Mouse (Mus musculus): ENCODE measurements around the gene Fyttd1.
"Not testable (repeated sequence)": the region's sequence is repeated elsewhere in the genome, so short reads cannot be mapped to it uniquely, and the experiment has no call there.

The Fyttd1 gene

DNA sequence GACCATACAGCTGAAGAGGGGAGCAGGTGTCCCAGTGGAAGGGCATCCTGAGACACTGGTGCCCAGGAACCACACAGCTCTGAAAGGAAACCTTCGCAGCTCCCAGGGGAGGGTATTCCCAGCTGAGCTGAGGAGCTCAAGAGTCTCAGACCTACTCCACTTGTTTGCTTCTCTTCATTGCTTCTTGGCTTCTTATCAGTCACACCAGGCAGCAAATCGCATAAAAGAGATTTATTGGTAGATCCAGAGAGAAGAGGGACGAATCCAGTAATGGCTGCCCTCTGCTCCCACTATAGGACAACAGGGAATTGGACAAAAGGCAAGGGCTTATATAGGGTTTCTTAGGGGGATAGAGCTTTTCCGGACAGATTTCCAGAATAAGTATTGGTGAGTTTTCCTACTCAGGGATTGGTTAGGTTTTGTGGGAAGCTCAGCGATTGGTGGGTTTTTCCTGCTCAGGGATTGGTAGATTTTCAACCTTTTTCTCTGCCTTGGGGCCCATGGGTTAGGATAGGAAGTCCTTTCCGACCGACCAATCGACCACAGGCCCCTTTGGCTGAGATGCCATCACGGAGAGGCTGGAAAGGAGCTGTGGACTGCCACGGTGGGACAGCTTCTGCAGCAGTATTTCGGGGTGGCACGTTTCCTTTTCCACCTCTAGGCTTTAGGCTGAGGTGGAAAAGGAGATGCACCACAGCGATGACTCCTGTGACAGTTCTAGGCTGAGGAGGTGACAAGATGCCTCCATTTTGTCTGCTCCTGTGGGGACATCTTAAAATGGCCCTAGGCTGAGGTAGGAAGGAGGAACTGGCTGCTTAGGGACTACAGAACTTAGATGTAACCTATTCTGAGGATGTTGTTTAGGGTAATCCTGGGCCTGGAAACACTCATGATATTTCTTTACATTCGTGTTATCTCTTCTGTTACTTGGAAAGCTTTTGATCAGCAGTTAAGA, 1.9 kb downstream of the Fyttd1 start:
- DNase-seq (ENCODE audit: low spot score) = peak; percentile 39

DNA sequence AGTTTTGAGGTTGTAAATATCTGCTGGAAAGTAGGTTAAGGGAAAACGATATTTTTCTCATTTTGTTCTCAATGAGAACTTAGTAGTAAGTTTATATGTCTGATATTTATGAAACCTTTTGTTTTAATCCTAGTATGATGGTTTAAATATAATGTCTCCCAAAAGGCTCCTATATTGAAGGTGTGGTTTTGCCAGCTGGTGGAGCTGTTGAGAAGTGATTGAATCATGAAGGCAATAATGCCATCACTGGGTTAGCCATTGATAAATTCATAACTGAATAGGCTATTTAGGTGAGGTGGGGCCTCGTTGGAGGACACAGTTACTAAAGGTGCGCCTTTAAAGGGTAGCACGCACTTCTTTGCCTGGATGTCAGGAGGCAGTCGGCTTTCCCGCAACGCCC, 4.2 kb downstream of the Fyttd1 start:
- DNase-seq (ENCODE audit: low spot score) = no peak

DNA sequence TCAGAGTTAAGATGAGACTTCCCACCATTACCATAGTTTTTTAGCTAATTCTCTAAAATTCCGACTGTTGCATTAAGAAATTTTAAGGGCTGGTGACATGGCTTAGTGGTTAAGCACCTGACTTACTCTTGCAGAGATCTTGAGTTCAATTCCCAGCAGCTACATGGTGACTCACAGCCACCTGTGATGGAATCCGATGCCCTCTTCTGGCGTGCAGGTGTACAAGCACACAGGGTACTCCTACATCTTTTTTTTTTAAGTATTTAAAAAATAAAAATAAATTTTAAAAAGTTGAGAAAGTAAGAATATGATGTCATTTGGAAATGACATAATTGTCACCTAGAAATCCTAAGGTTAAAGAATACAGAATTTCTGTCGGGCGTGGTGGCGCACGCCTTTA, 10.7 kb downstream of the Fyttd1 start:
- DNase-seq (ENCODE audit: low spot score) = no peak

DNA sequence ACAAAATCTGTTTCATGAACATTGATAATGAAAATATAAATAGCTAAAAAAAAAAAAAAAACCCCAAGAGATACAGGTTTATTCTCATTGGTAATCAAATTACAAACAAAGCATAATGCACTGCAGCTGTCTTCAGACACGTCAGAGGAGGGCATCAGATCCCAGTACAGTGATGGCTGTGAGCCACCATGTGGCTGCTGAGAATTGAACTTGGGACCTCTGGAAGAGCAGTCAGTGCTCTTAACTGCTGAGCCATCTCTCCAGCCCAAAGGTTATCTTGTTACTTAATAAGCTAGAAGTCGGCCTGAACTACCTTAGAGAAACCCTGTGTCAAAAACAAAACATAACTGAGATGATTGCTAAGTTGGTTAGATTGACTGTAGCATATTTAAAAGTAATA, 12.6 kb downstream of the Fyttd1 start:
- DNase-seq (ENCODE audit: low spot score) = no peak

DNA sequence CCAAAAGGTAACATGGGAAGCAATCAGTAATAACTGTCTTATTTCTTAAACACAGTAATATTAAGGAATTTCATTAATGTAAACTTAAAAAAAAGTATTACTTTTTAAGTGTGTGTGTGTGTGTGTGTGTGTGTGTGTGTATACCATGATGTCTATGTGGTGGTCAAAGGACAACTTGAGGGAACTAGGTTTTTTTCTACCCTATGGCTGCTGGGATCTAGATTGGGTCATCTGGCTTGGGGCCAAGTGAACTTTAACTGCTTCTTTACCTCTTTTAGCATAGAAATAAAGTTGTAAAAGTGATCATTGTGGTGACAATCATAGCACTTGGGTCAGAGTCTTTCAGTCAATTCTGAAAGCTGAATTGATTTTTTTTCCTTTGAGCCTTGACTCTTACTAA, 18.8 kb downstream of the Fyttd1 start:
- DNase-seq (ENCODE audit: low spot score) = no peak

DNA sequence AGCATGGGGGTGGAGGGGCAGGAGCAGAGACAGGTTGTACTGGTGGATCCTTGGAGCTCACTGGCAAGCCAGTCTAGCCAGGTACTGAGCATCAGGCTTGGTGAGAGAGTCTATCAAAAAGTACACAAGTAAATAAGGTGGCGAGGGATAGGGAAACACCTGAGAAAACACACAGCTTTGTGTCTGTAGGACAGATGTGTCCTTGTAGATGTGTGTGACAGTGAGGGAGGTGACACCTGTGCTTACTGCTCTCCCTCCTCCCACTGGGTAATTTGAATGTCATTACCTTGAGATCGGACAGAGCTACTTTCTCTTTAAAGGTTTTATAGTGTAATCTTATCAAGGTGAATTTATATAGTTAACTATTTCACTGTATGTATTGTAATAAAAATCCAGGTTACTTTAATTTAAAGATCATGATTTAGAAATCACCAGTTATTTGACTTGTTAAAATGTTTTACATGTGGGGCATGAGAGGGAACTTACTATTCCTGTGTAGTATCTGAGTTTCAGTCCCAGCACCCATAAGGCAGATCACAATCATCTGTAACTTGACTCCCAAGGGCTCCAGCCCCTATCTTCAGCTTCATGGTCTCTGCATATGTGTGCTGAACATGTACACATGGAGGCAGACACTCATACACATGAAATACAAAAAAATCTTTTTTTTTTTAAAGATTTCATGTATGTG, 24.2 kb downstream of the Fyttd1 start:
- DNase-seq (ENCODE audit: low spot score) = no peak

- no peak for DNase-seq (ENCODE audit: low spot score)
Observed at GRCm38 (mm10) chr16:32902051-32902428, 24.7 kb downstream of the Fyttd1 start.

DNA sequence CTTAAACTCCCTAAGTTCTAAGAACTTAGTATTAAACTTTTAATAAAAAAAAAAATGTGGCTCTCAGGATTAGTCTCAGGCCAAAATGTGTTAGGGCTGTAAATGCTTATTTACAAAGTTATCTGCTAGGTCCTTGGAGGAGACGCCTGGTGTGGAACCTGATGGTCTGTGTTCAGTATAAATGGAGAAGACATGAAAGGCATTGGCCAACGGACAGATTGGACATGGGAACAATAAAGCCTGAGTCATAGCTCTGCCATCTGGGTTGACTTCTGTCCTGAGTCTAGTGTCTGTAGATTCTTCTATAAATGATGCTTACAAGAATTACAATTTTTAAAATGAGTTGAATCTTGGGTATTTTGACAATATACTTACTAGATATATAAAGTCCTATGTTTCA, 28.9 kb downstream of the Fyttd1 start:
- DNase-seq (ENCODE audit: low spot score) = peak; percentile 36

- DNase-seq (ENCODE audit: low spot score) = peak; percentile 84
Observed at GRCm38 (mm10) chr16:32906727-32907126, 29.4 kb downstream of the Fyttd1 start.

DNA sequence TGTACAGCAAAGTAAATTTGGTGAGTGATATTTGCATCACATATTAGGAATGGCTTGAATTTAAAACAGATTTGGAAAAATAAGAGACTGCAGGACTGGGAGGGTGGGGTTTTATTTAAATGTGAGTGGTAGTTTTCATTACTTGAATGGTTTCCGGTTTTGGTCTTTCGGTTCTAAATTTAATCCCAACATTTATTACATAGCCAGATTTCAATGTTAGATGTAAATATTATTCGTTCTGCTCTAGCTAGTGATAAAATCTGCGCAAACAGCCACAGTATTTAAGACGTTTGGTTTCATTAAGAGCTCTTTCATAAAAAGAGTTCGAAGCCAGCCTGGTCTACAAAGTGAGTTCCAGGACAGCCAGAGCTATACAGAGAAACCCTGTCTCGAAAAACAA, 35.9 kb downstream of the Fyttd1 start:
- DNase-seq (ENCODE audit: low spot score) = no peak

- DNase-seq (ENCODE audit: low spot score) = peak; percentile 96
Observed at GRCm38 (mm10) chr16:32913937-32914881, 36.9 kb downstream of the Fyttd1 start, which contains the start of gene Lrch3. TSS of gene Lrch3 (plus strand) at chr16:32914100.

DNA sequence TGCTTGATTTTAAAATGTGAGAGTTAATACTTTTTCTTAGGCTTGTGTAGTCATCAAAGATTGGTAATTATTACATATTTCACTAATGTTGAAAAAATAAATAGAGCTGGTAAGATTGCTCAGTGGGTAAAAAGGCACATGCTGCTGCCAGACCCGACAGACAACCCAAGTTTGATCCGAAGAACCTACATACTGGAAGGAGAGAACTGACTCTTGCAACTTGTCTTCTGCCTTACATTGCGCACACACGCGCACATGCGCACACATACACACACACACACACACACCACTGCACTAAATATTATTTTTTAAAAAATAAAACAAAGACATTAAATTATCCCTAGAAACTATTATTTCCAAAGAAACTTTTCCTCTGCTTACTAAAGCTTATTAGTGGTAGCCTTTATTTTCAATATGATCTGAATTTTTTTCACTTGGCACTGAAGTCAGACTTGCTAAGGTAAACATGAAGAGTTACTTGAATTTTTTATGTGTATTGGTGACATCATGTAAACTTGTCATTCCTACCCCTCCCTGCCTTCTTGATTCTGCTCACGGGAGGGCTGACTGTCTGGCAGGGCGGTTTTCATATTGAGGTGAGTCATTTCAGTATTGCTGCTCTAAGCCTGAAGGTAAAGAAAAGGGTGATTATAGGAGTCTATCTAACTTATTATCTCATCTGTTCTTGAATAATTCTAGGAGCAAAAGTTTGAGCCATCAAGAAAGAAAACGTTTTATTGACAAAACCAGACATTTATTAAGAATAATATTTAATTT, 38.2 kb downstream of the Fyttd1 start:
- DNase-seq (ENCODE audit: low spot score) = peak; percentile 59

DNA sequence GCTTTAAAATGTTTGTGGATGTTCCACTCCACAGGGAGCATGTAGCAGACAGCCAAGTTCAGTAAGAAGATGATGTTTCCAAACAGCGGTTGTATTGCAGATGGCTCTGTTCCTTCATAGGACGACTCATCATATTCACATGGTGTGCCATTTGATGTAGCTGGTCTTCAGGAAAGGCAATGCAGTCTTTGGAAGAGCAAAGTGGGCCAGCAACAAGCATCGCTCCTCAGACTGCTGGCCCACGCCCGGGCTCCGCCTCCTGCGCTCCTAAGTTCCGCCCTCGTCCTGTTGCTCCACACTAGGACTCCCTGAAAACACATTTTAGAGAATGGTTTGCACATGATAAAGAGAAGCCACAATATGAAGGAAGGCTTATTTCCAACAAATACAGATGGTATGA, 49.3 kb downstream of the Fyttd1 start:
- DNase-seq (ENCODE audit: low spot score) = not testable (repeated sequence)

GRCm38 (mm10) chr16:32927044-32927443, 49.7 kb downstream of the Fyttd1 start:
- no peak for DNase-seq (ENCODE audit: low spot score)

GRCm38 (mm10) chr16:32929918-32930317, 52.6 kb downstream of the Fyttd1 start:
- DNase-seq (ENCODE audit: low spot score) = no peak

DNA sequence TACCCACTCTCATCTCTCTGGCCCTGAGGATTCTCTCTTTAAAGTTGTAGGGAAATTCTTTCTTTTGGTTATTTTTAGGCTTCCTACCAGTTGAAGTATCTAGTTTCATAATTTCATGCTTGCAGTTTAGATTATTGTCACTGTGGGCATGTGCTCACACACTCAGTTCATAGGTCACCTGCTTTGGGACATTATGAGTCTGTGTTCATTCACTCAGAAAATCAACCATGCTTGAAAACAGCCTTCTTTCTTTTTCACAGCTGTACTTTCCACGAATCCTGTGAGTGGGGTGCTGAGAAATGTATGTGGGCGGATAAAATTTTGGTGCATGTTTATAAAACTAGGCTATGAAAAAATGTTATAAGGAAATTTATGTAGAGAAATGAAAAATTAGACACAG, 57.2 kb downstream of the Fyttd1 start:
- peak; percentile 63 for DNase-seq (ENCODE audit: low spot score)

- no peak for DNase-seq (ENCODE audit: low spot score)
Observed at GRCm38 (mm10) chr16:32935088-32935487, 57.8 kb downstream of the Fyttd1 start.

DNA sequence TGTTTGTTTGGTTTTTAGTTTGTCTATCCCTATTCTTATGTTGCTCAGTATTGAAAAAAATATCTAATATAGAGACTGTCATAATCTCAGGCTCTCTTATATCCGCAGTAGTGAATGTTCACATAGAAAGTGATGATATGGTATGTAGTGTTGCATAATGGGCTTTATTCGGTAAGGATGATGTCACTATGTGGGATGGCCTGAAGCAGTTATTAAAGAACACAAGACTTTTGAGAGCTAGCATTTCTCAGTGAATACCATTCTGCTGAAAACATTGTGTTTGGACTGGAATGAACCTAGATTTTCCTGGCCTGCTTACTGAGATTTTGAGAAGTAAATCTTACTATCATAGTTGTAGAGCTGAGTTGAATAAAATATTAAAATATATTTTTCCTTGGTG, 60.1 kb downstream of the Fyttd1 start:
- peak; percentile 54 for DNase-seq (ENCODE audit: low spot score)

DNA sequence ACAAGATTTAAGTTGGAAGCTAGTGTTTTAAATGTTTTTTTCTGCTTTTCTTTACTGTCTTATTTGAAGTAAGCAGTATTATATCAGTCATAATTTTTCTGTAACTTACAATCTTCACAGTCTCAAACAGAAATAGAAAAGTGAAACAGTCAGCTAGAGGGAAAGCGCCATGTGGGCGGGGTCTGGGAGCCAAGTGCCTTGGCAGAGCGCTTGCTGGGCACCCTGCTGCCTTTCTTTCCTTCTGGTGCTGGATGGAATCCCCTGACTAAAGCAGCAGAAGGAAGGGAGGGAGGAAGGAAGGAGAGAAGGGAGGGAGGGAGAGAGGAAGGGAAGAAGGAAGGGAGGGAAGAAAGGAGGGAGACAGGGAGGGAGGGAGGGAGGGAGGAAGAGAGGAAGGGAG, 62.0 kb downstream of the Fyttd1 start:
- DNase-seq (ENCODE audit: low spot score) = peak; percentile 72

GRCm38 (mm10) chr16:32939716-32940115, 62.4 kb downstream of the Fyttd1 start:
- DNase-seq (ENCODE audit: low spot score) = peak; percentile 85

DNA sequence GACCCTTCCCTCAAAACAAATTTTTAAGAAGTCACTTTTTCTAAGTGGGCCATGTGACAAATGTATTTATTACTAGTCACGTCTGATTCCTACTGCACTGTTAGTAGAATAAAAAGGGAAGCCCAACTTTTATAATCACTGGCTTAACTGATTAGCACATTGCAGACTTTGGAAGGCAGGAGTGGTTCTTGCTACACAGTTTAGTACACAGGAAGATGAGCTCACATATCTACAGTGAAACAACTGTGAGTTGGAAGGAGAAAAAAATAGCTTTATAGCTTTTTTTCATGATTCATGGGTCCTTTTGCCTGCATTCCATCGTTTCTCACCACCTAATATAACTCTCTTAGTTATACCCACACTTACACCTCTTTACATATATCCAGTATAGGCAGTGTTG, 63.9 kb downstream of the Fyttd1 start:
- DNase-seq (ENCODE audit: low spot score) = not testable (repeated sequence)
